Mouse (Mus musculus): ENCODE results near the gene Adra1d. TPM values are rescaled to one million over a fixed set of nuclear protein-coding genes. Genes with fewer than 3 reads are reported as not detected.

Adra1d gene
- total and polyA plus RNA-seq, 3 experiments = not detected

DNA sequence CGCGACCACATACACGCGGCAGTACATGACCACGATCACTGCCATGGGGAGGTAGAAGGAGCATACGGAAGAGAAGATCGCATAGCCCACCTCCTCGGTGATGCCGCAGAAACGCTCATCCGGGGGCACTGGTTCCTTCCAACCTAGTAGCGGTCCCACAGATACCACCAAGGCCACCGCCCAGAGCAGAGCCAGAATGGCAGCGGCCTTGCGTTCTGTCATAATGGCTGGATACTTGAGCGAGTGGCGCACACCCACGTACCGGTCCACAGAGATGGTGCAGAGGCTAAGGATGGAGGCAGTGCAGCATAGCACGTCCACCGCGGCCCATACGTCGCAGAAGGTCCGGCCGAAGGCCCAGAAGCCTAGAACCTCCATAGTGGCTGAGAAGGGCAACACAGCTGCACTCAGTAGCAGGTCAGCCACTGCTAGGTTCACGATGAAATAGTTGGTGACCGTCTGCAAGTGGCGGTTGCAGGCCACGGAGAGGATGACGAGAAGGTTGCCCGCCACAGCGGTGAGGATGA is 676 bp downstream of the Adra1d start:
- no peak overlapping the region for H3K4me3 ChIP-seq (replicated peaks in 1 of 3; ENCODE audit: low read depth in 2 of 3, low read length in 2 of 3, poor library complexity in 1 of 3)
- in situ Hi-C loops (cut with MboI; ENCODE audit: low pct_ligation_motif_present, low pct_unique_long_range_greater_than_20kb, low sequenced_read_pairs) = no loop called here
- dilution Hi-C loops (cut with MboI; ENCODE audit: extremely low pct_ligation_motif_present, extremely low pct_unique_long_range_greater_than_20kb, low sequenced_read_pairs) = no loop called here

DNA sequence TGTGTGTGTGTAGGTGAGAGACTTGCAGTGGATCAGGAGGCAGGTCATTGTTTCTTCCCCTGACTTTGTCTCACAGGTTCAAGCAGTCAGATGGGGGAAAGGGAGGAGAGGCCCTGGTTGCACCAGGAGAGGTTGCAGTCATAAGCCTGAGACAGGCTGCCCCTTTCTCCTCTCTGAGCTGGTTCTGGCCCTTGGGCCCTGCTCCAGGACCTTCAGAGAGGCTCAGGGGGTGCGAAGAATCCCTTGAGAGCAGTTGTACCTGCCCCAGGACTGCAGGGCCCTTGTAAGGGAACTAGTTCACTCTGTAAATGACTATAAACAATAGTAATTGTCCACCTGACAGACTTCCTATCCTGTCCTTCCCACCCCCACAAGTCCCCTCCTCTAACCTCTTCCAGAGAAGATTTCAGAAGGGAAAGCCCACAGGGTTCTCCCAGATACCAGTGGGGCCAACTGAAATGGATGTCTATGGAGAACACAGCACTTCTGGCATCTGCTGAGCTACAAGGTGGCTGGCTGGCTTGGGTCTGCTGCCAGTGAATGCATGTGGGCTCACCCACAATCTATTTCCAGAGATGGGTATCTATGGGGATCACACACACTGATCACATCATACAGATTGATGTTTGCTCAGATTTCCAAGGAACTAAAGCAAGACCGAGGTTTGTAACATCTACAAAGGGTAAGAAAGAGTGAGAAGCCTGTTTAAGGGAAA is 1.7 kb downstream of the Adra1d start:
- Histone ChIP-seq H3K9ac (ENCODE audit: insufficient read depth, low read depth) (no peak overlapping the region), H3K79me2 (replicated peaks; ENCODE audit: control insufficient read depth, extremely low read depth, insufficient read depth, poor library complexity, severe bottlenecking) (no peaks in the 10 kb centered on the region), H3K27ac (ENCODE audit: insufficient read depth, low read depth) (no peak overlapping the region), H3K4me2 (ENCODE audit: insufficient read depth, low read depth, poor library complexity, severe bottlenecking) (no peak overlapping the region), H3K4me3 (replicated peaks in 1 of 3; ENCODE audit: low read depth in 2 of 3, low read length in 2 of 3, poor library complexity in 1 of 3) (no peak overlapping the region), H3K9me3 (replicated peaks; ENCODE audit: low read length) (peaks cover 12% of the 10 kb centered on the region), H3K27me3 (replicated peaks) (peaks cover 55% of the 10 kb centered on the region), H3K36me3 (replicated peaks in 1 of 2; ENCODE audit: control insufficient read depth in 1 of 2, insufficient read depth in 1 of 2, low read length in 1 of 2) (no peaks in the 10 kb centered on the region), H3K4me1 (ENCODE audit: control insufficient read depth in 1 of 2, insufficient read depth in 2 of 2) (peaks cover 0 to 3% of the 10 kb centered on the region in 2 experiments; a peak in 2 of 4 replicates)
- in situ Hi-C loops (cut with MboI; ENCODE audit: low pct_ligation_motif_present, low pct_unique_long_range_greater_than_20kb, low sequenced_read_pairs) = no loop called here
- no peak for DNase-seq (ENCODE audit: extremely low read depth)
- dilution Hi-C loops (cut with MboI; ENCODE audit: extremely low pct_ligation_motif_present, extremely low pct_unique_long_range_greater_than_20kb, low sequenced_read_pairs) = no loop called here
- TF ChIP-seq USF2 (conservative IDR thresholded peaks at IDR 0.05; ENCODE audit: low read depth, low read length) (no peak), ZNF384 (IDR thresholded peaks at IDR 0.05; ENCODE audit: low read depth, low read length) (no peak), ELF1 (IDR thresholded peaks at IDR 0.05; ENCODE audit: low read depth, low read length) (no peak), RCOR1 (conservative IDR thresholded peaks at IDR 0.05; ENCODE audit: low read depth, low read length) (no peak), MAX (IDR thresholded peaks at IDR 0.05; ENCODE audit: low read length) (no peak), ZC3H11A (IDR thresholded peaks at IDR 0.05; ENCODE audit: low read depth, low read length) (no peak), BHLHE40 (IDR thresholded peaks at IDR 0.05; ENCODE audit: low read depth, low read length) (no peak), TCF12 (IDR thresholded peaks at IDR 0.05; ENCODE audit: low read depth, low read length) (no peak), TBP (conservative IDR thresholded peaks at IDR 0.05; ENCODE audit: low read depth, low read length) (no peak), CHD1 (IDR thresholded peaks at IDR 0.05; ENCODE audit: low read depth, low read length) (no peak), KAT2A (IDR thresholded peaks at IDR 0.05; ENCODE audit: insufficient replicate concordance, low read length) (no peak), UBTF (IDR thresholded peaks at IDR 0.05; ENCODE audit: low read depth, low read length) (no peak)

More for the DNA sequence above, 676 bp downstream of the Adra1d start:
- no peak overlapping the region for H3K9ac ChIP-seq (ENCODE audit: insufficient read depth, low read depth)
- H3K79me2 ChIP-seq (replicated peaks; ENCODE audit: control insufficient read depth, extremely low read depth, insufficient read depth, poor library complexity, severe bottlenecking) = no peaks in the 10 kb centered on the region
- no peak overlapping the region for H3K4me2 ChIP-seq (ENCODE audit: insufficient read depth, low read depth, poor library complexity, severe bottlenecking)
- H3K36me3 ChIP-seq (replicated peaks in 1 of 2; ENCODE audit: control insufficient read depth in 1 of 2, insufficient read depth in 1 of 2, low read length in 1 of 2) = no peaks in the 10 kb centered on the region
- H3K27ac ChIP-seq (ENCODE audit: insufficient read depth, low read depth) = no peak overlapping the region
- no peak for TF ChIP-seq USF1 (IDR thresholded peaks at IDR 0.05; ENCODE audit: low read depth, low read length)
- no peak for TF ChIP-seq JUN (IDR thresholded peaks at IDR 0.05; ENCODE audit: insufficient read depth, low read depth, low read length)
- H3K9me3 ChIP-seq (replicated peaks; ENCODE audit: low read length) = peaks cover 12% of the 10 kb centered on the region
- H3K4me1 ChIP-seq (ENCODE audit: control insufficient read depth in 1 of 2, insufficient read depth in 2 of 2) = peaks cover 0 to 3% of the 10 kb centered on the region in 2 experiments; a peak in 2 of 4 replicates
- H3K27me3 ChIP-seq (replicated peaks) = peaks cover 55% of the 10 kb centered on the region
- DNase-seq (ENCODE audit: extremely low read depth) = no peak
